Mouse (Mus musculus) heart, embryonic 13.5 days (tissue): ENCODE results near the gene Cdh4. TPM values are rescaled to one million over a fixed set of nuclear protein-coding genes. Genes with fewer than 3 reads are reported as not detected.

Experiments
- ATAC-seq: fragments of 200-750 bp; cut with Nextera tagmentation; 2 replicates; pipeline ENCODE4 v1.8.0; 2017; ENCODE audit warnings: moderate TSS enrichment; ENCODE audit not compliant: insufficient number of reproducible peaks, low FRiP score, low TSS enrichment; ENCODE audit errors: extremely low read depth
- H3K27ac ChIP-seq: fragments of 300-500 bp; sonication (generic); replicated peaks from 2 replicates; pipeline ENCODE4 v1.5.1; 2015; ENCODE audit warnings: moderate library complexity, mild to moderate bottlenecking, inconsistent platforms
- H3K27me3 ChIP-seq: fragments of 300-500 bp; sonication (generic); replicated peaks from 2 replicates; pipeline ENCODE4 v1.6.1; 2015; ENCODE audit warnings: mild to moderate bottlenecking, inconsistent platforms
- H3K36me3 ChIP-seq: fragments of 300-500 bp; sonication (generic); 2 replicates; pipeline ENCODE4 v1.6.1; 2015; ENCODE audit warnings: mild to moderate bottlenecking, inconsistent platforms
- H3K4me1 ChIP-seq: fragments of 300-500 bp; sonication (generic); 2 replicates; pipeline ENCODE4 v1.6.1; 2015; ENCODE audit warnings: inconsistent platforms
- H3K4me2 ChIP-seq: fragments of 300-500 bp; sonication (generic); 2 replicates; pipeline ENCODE4 v1.6.1; 2015; ENCODE audit warnings: inconsistent platforms, mild to moderate bottlenecking, moderate library complexity
- H3K4me3 ChIP-seq: fragments of 300-500 bp; sonication (generic); 2 replicates; pipeline ENCODE4 v1.5.1; 2015; ENCODE audit warnings: moderate library complexity, mild to moderate bottlenecking, inconsistent platforms
- H3K9ac ChIP-seq: fragments of 300-500 bp; sonication (generic); 2 replicates; pipeline ENCODE4 v1.6.1; 2015; ENCODE audit warnings: inconsistent platforms, mild to moderate bottlenecking, moderate library complexity
- H3K9me3 ChIP-seq: fragments of 300-500 bp; sonication (generic); 2 replicates; pipeline ENCODE4 v1.6.1; 2016; ENCODE audit warnings: inconsistent platforms
- whole genome bisulfite sequencing: fragments of 180-500 bp; shearing (Covaris S2); methylation state at CpG from one replicate; pipeline ENCODE4 v1.1.7; 2015; ENCODE audit warnings: mixed read lengths; 5-methylcytosine and 5-hydroxymethylcytosine counted together
- polyA plus RNA-seq: library from polyadenylated mRNA; unstranded; fragments of >200 nt; fragmentation: Nextera tagmentation; extraction: Ambion mirVana; gene quantifications from 2 replicates; pipeline ENCODE4 v1.2.1, GENCODE M21; 2015

Cdh4 gene
- polyA plus RNA-seq, 1 experiment from 2014 or later: 1.4 TPM

DNA sequence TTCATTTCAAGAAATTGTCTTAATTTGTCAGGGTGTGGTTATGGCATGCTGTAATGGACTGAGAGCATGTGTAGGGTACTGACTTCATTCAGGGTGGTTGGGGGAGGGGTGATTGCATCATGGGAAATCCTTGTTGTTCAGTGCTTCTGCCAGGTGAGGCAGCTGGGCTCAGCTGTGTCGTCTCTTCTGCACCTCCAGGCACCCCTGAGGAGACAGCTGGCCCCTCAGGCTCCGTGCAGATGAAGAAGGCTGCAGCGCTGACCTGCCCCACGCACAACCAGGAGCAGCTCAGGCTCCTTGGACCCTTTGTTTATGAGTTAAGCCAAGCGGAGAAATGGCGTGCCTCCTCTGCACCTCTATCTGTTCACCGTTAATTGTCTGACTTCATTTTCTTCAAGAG, 77.7 kb downstream of the Cdh4 start:
- 60% methylated on average over 7 of the region's 7 CpGs for WGBS
- H3K4me3 ChIP-seq: no peak overlapping the region
- no peaks in the 10 kb centered on the region for H3K4me1 ChIP-seq
- no peak overlapping the region for H3K4me2 ChIP-seq
- H3K27me3 ChIP-seq: no peaks in the 10 kb centered on the region; the same call in 1 of the 2 replicates
- no peak overlapping the region for H3K27ac ChIP-seq
- H3K9me3 ChIP-seq: peaks cover 7% of the 10 kb centered on the region; the same call in 1 of the 2 replicates
- no peak for ATAC-seq
- no peaks in the 10 kb centered on the region for H3K36me3 ChIP-seq
- H3K9ac ChIP-seq: no peak overlapping the region

DNA sequence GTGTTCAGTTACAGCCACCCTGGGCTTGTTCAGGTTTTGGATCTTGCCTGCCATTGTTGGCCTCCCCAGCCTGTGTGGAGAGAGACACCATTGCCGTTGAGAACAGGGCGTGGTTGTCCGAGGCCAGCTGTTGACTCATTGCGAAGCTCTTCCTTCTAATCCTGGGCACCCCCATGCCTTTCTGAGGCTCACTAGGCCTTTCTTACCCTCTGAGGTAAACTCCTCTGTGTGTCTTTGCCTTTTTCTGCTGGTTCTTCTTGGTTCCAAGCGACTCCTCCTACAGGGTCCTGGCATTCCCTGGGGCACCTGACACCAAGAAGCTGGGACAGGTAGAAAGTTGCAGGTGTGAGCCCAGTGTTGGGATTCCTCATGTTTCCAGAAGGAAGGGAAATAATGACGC, 78.7 kb downstream of the Cdh4 start:
- ATAC-seq: no peak
- Histone ChIP-seq H3K4me2 (no peak overlapping the region), H3K36me3 (no peaks in the 10 kb centered on the region), H3K27ac (no peak overlapping the region), H3K27me3 (no peaks in the 10 kb centered on the region; the same call in 1 of the 2 replicates), H3K4me3 (no peak overlapping the region), H3K4me1 (no peaks in the 10 kb centered on the region), H3K9ac (no peak overlapping the region), H3K9me3 (no peaks in the 10 kb centered on the region)
- whole genome bisulfite sequencing: 75% methylated on average over 6 of the region's 6 CpGs

DNA sequence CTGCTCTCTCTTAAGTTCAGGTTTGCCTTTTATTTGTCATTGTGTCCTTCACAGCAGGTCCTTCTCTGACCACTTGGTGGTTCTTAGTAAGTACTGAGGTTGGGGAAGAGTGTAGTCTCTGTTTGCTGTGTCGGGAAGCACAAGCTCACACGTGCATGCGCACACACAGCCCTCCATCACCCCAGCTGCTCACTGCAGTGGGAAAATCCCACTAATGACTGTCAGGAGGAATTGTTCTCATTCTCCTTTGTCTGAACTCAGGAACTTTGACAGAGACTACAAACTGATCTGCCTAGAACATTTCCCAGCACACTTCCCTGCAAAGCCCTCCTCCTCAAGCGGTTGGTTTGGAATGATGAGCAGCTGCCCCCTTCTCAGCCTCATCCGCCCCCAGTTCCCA, 79.2 kb downstream of the Cdh4 start:
- Histone ChIP-seq H3K9ac (no peak overlapping the region), H3K9me3 (no peaks in the 10 kb centered on the region), H3K27me3 (no peaks in the 10 kb centered on the region; the same call in 1 of the 2 replicates), H3K4me3 (no peak overlapping the region), H3K27ac (no peak overlapping the region), H3K4me1 (no peaks in the 10 kb centered on the region), H3K4me2 (no peak overlapping the region), H3K36me3 (no peaks in the 10 kb centered on the region)
- no peak for ATAC-seq
- WGBS: 70% methylated on average over 5 of the region's 5 CpGs

DNA sequence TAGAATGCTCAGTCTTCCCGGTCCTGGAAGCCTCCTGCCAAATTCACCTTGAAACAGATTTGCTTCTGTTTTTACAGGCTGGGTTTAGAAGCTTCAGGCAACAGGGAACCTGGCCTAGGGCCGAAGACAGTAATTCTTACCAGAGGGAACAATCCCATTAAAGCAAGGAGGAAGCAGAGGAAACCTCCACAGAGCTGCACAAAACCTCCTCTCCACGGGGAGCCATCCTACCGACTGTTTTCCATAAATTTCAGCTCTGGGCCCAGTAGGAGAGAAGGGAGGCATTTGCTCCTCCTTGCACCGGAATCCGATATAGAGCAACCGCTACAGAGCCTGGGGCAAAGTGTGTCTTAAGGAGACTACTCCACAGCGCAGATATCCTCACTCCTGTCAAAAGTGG, 79.9 kb downstream of the Cdh4 start:
- WGBS: 35% methylated on average over 8 of the region's 8 CpGs
- ATAC-seq: no peak

DNA sequence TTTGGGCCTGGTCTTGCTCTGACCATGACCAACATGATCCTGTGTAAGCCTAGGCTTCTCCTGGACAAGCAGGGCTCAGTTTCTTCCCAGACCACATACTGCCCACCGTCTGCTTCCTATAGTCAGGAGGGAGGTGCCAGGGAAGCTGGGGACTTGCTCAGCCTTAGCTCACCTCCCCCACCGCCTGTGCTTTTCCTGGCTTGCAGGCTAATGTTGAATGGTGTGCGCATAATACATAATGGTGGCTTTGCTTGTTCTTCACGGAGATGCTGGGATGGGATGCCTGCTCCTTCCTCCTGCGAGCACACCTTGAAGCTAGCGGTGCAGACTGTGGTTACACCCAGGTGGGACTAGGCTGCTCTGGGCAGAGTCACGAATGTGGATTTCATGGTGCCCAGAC, 84.7 kb downstream of the Cdh4 start:
- Histone ChIP-seq H3K4me2 (no peak overlapping the region), H3K9me3 (no peaks in the 10 kb centered on the region), H3K4me1 (no peaks in the 10 kb centered on the region), H3K27me3 (no peaks in the 10 kb centered on the region; the same call in 1 of the 2 replicates), H3K27ac (no peak overlapping the region), H3K36me3 (no peaks in the 10 kb centered on the region), H3K4me3 (no peak overlapping the region), H3K9ac (no peak overlapping the region)
- 74% methylated on average over 7 of the region's 7 CpGs for WGBS
- no peak for ATAC-seq

More for the DNA sequence above, 79.9 kb downstream of the Cdh4 start:
- H3K4me1 ChIP-seq: no peaks in the 10 kb centered on the region
- no peak overlapping the region for H3K9ac ChIP-seq
- no peak overlapping the region for H3K4me2 ChIP-seq
- H3K27ac ChIP-seq: no peak overlapping the region
- no peaks in the 10 kb centered on the region for H3K9me3 ChIP-seq
- H3K27me3 ChIP-seq: no peaks in the 10 kb centered on the region; the same call in 1 of the 2 replicates
- no peak overlapping the region for H3K4me3 ChIP-seq
- no peaks in the 10 kb centered on the region for H3K36me3 ChIP-seq

DNA sequence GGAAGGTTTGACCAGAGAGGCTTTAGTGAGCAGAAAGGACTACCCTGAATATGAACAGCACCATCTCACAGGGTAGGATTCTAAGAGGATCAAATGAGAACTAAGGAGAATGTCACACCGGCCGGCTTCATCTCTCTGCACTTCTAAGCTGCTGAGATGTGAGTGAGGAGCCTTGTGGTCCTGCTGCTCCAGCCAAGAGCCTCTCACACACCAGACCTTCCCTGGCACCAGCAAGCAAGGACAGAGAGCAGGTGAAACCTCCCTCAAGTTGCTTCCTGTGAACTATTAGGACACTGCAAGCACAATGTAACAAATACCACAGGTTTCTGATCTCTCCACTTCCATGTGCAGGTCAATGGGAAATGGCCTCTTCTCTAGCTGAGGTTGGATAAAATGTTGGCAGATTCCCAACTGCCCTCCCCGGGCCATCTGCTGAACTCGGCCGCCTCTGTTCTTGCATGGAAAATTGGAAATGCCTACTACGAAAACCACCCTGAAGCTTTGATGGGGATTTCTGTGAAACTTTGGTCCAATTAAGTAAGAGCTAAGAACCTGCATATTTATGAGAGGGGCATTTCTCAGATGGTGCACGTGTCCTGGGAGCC, 88.3 kb downstream of the Cdh4 start:
- H3K27me3 ChIP-seq: no peaks in the 10 kb centered on the region
- H3K9ac ChIP-seq: no peak overlapping the region
- no peak overlapping the region for H3K27ac ChIP-seq
- no peaks in the 10 kb centered on the region for H3K36me3 ChIP-seq
- no peaks in the 10 kb centered on the region for H3K4me1 ChIP-seq
- no peak for ATAC-seq
- H3K4me3 ChIP-seq: no peak overlapping the region
- 58% methylated on average over 7 of the region's 7 CpGs for WGBS
- H3K4me2 ChIP-seq: no peak overlapping the region
- H3K9me3 ChIP-seq: no peaks in the 10 kb centered on the region

DNA sequence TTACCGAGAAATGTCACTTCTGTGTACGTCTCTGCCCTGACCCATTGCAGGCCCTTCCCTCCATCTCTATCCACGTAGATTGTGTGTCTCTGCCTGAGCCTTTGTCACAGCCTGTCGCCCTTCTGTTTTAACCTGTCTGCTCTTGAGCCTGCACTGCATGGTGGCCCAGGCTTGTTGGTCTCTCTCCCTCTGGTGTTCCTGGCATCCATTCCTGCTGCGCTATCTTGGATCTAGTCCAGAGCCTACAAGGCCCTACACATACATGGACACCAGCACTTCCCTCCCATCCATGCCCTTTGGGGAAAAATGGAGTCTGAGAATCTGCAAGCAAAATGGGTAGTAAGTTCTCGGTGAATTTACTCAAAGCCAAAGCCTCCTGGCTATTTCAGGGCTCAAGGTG, 91.0 kb downstream of the Cdh4 start:
- ATAC-seq: no peak
- no peak overlapping the region for H3K4me2 ChIP-seq
- H3K9me3 ChIP-seq: no peaks in the 10 kb centered on the region
- no peak overlapping the region for H3K27ac ChIP-seq
- WGBS: 64% methylated on average over 6 of the region's 6 CpGs
- no peak overlapping the region for H3K4me3 ChIP-seq
- H3K4me1 ChIP-seq: no peaks in the 10 kb centered on the region
- H3K36me3 ChIP-seq: no peaks in the 10 kb centered on the region
- peaks cover 10% of the 10 kb centered on the region for H3K27me3 ChIP-seq
- no peak overlapping the region for H3K9ac ChIP-seq

DNA sequence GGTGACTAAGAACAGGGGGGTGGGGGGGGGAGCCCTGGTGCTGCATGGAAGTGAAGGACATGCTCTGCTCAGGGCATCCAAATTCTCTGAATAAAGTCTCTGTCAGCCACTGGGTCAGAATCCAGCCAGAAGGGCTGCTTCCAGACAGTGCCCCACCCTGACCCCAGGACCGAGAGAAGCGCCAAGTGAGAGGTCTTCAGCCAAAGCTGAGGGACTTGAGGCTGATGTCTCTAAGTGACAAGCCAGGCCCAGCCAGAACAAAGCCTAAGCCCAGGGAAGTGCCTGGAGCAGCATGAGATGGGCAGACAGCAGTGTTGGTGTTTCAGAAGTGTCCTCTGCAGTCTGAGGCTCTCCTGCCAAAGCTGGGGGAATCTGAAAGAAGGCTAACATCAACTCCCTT, 91.7 kb downstream of the Cdh4 start:
- no peak for ATAC-seq
- H3K9me3 ChIP-seq: no peaks in the 10 kb centered on the region
- H3K36me3 ChIP-seq: no peaks in the 10 kb centered on the region
- WGBS: 54% methylated on average over 2 of the region's 2 CpGs
- peaks cover 11% of the 10 kb centered on the region for H3K27me3 ChIP-seq
- H3K27ac ChIP-seq: no peak overlapping the region
- H3K4me1 ChIP-seq: no peaks in the 10 kb centered on the region
- no peak overlapping the region for H3K4me2 ChIP-seq
- no peak overlapping the region for H3K4me3 ChIP-seq
- H3K9ac ChIP-seq: no peak overlapping the region

DNA sequence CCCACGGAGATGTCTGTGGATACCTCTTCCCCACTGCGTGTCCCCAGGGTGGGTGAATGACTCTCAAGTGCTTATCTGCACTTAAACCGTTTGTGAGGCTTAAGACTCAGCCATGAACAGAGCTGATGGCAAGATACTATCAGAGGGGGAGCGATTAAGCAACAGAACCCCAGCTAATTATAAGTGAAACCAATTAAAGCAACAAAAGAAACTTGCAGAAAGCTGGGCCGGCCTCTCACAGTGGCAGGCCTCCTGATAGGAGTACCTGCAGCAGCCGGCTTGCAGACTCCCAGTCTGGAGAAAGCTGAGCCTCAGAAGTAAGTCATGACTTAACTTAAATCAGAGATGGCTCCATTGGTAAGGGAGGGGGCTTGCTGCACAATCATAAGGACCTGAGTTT, 93.0 kb downstream of the Cdh4 start:
- no peak overlapping the region for H3K4me3 ChIP-seq
- no peak overlapping the region for H3K27ac ChIP-seq
- peaks cover 11% of the 10 kb centered on the region for H3K27me3 ChIP-seq
- ATAC-seq: no peak
- WGBS: 13% methylated on average over 6 of the region's 6 CpGs
- H3K4me2 ChIP-seq: no peak overlapping the region
- H3K9ac ChIP-seq: no peak overlapping the region
- no peaks in the 10 kb centered on the region for H3K9me3 ChIP-seq
- H3K36me3 ChIP-seq: no peaks in the 10 kb centered on the region
- no peaks in the 10 kb centered on the region for H3K4me1 ChIP-seq

DNA sequence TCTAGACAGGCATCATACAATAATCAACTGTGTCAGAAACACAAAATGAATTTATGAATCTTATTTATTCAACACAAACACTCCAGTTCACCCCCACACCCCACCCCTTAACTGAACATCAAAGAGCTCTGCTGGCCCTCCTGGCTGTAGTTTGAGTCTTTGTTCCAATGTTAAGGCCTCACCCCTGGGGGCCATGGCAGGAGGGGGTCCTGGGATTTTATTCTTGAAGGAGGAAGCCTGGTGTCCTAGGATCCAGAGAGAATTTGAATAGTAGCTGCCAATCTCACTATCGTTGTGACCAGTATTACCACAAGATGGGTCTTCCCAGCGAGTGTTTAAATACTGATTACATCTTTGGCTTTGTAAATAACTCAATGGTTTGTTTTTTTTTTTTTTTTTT, 94.5 kb downstream of the Cdh4 start:
- WGBS: 48% methylated on average over 2 of the region's 2 CpGs
- Histone ChIP-seq H3K27ac (no peak overlapping the region), H3K4me3 (no peak overlapping the region), H3K9ac (no peak overlapping the region), H3K36me3 (no peaks in the 10 kb centered on the region), H3K27me3 (peaks cover 11% of the 10 kb centered on the region), H3K9me3 (0 out of 2 replicates have a peak, but pooled peaks cover 6% of the 10 kb centered on the region), H3K4me2 (no peak overlapping the region), H3K4me1 (no peaks in the 10 kb centered on the region)
- no peak for ATAC-seq

DNA sequence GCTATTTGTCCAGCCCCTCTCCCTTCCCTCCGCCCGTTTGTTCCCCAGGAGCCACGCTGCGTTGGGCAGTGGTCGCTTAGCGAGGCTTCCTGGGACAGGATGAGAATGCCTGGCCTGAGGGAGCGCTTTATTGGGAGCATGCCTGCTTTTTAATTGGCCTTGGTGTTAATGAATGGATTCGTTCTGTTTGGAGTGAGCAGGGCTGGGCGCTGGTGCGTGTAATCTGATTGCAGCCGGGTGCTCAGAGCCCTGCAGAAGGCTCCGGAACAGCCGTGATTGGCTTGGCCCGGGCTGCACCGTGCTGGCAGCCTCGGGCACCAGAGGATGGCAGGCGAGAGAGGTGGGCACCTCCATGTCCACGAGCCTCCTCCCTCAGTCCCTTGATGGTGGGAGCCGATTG, 95.2 kb downstream of the Cdh4 start:
- Histone ChIP-seq H3K4me1 (no peaks in the 10 kb centered on the region), H3K4me3 (no peak overlapping the region), H3K4me2 (no peak overlapping the region), H3K27ac (no peak overlapping the region), H3K27me3 (peaks cover 11% of the 10 kb centered on the region), H3K9ac (no peak overlapping the region), H3K9me3 (0 out of 2 replicates have a peak, but pooled peaks cover 6% of the 10 kb centered on the region), H3K36me3 (no peaks in the 10 kb centered on the region)
- ATAC-seq: no peak
- WGBS: 15% methylated on average over 19 of the region's 19 CpGs

DNA sequence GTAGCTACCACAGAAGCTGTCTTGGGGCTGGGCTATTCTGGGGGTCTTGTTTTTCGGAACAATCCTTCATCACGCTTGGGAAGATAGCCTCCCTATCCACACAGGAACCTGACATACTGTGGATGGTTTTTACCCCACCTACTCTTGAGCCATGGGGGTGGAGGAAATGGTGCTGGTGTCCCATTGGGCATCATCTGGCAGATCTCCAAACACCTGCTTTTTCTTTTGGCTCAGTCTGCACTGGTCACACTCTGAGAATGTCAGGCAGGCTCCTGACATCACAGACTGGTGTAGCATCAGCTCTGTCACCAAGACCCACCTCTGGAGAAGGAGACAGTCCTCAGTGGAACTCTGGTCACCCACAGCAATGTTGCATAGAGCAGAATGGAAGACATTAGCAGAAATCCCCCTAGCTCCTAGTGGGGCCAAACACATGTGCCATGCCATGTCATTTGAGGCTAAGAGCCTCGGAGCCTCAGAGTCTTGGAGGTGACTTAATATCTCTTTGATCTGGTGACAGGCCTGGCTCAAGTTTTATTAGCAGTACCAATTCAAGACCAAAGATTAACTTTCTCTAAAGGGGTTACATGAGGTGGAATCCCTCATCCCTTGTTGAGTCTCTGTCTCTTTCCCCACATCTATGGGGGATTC, 95.7 kb downstream of the Cdh4 start:
- Histone ChIP-seq H3K36me3 (no peaks in the 10 kb centered on the region), H3K27me3 (peaks cover 11% of the 10 kb centered on the region), H3K27ac (no peak overlapping the region), H3K9ac (no peak overlapping the region), H3K4me1 (no peaks in the 10 kb centered on the region), H3K4me3 (no peak overlapping the region), H3K4me2 (no peak overlapping the region), H3K9me3 (0 out of 2 replicates have a peak, but pooled peaks cover 6% of the 10 kb centered on the region)
- WGBS: 49% methylated on average over 3 of the region's 3 CpGs
- no peak; the same call in 1 of the 2 replicates for ATAC-seq
